Mouse (Mus musculus): Measurements from ENCODE around the gene Gm26938. TPM values are rescaled to one million over a fixed set of nuclear protein-coding genes. Genes with fewer than 3 reads are reported as not detected.

The Gm26938 gene
- polyA plus RNA-seq, 1 experiment, result not detected

DNA sequence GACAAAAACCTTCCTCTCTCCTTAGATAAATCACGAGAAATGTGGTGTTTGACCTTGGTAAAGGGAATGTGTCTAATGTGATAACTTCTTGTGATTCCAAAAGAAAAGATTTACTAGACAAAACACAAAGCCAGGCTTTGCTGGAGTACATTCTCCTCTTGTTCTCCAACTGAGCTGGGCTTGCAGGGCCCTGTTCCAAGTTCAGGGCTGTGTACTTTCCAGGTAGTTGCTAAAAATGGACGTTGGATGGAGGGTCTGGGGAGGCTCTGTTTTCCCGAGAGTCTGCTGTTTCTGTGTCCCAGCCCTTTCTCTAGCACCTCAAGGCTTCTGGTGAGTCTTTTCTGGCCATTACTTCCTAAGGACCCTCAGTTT is 33.3 kb downstream of the Gm26938 start:
- 59% methylated on average over 3 of the region's 3 CpGs for WGBS
- TF ChIP-seq CTCF (IDR thresholded peaks at IDR 0.05; ENCODE audit: insufficient read depth, low read depth, low read length) (no peak), POLR2A (IDR thresholded peaks at IDR 0.05; ENCODE audit: insufficient read depth, low read depth, low read length) (no peak)
- H3K4me1 ChIP-seq (ENCODE audit: control insufficient read depth, insufficient read depth, low read length), result peaks cover 34% of the 10 kb centered on the region
- H3K27ac ChIP-seq (ENCODE audit: insufficient read depth, low read depth, low read length), result no peak overlapping the region
- no peak overlapping the region for H3K4me3 ChIP-seq (ENCODE audit: insufficient read depth, low read depth, low read length)

DNA sequence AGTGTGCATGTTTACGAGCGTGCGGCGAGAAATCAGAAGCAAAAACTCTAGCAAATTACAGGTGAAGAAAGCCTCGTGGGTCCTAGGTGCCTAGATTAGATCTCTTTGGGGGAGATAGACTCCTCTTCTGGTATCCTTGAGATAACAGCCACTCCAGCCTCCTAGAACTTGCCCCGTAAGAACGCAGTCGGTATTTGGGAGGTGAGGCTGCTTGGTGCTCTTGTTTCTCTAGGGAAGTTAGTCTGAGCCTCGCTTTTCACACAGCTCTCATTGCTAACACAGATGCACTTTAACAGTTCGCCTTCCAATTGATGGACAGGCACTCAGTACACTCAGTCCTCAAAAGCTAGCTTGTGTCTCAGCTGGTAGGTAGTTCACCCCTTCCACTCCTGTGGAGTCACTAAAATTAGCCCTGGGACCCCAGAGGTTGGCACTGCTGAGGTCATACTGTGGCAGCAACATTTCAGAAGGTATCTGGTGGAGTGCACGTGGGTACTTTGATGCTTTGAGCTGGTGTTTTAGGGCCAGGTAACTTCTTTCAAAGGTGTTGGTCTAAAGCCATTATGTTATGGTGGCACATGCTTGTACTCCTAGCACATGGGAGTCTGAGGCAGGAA is 33.9 kb downstream of the Gm26938 start:
- peaks cover 27% of the 10 kb centered on the region for H3K4me1 ChIP-seq (ENCODE audit: control insufficient read depth, insufficient read depth, low read length)
- H3K27ac ChIP-seq (ENCODE audit: insufficient read depth, low read depth, low read length), result no peak overlapping the region
- WGBS, result 17% methylated on average over 11 of the region's 11 CpGs

DNA sequence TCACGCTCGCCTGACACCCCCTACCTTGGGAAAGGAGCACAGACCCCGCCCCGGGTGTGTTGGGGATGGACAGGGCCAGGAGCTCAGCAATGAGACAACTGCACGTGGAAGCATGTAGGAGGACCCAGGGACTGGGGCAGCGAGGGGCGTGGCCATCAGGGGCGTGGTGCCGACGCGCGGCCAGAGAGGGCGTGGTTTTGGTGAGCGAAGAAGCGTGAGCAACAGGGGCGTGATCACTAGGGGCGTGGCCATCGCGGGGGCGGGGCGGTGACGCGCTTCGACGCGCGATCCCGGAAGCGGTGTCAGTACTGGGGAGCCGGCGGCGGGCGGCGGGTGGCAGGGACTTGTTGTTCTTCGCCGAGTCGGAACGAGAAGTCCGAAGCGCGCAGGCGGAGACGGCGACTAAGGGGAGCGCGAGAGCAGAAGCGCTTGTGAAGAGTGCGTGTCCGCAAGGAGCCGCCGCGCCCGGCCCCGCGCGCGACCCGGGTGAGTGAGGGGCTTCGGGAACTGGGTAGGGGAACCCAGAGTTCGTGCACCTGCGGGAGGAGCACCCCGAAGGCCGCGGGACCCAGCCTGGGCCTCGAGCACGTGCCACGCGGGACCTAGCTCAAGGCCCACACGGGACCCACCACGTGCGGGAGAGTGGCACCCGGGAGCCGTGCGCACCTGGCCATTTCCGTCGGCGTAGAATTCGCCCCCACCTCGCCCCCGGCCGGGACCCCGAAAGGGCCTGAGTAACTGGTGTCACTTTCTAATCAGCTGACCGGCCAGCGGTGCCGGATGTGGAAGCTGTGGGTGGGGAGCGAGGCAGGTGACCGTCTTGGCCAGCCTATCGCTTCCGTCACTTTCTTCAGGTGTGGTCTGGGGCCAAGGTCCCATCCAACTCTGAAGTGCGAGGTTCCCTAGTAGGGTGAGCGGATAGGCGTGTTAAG is 34.7 kb downstream of the Gm26938 start, which contains the start of gene Mafk:
Gene Mafk, plus strand, starts transcription at position 287 of the 932 bp plus-strand sequence.
- H3K4me3 ChIP-seq (ENCODE audit: insufficient read depth, low read depth, low read length), result peak within 1 kb of the TSS; percentile 58
- TF ChIP-seq POLR2A (IDR thresholded peaks at IDR 0.05; ENCODE audit: insufficient read depth, low read depth, low read length) (0 out of 2 replicates have a peak, but pooled peaks have one; percentile 46), CTCF (IDR thresholded peaks at IDR 0.05; ENCODE audit: insufficient read depth, low read depth, low read length) (no peak)
- under 1% methylated on average over 92 of the region's 92 CpGs for WGBS
- no peak within 1 kb of the TSS for H3K27ac ChIP-seq (ENCODE audit: insufficient read depth, low read depth, low read length)
- H3K4me1 ChIP-seq (ENCODE audit: control insufficient read depth, insufficient read depth, low read length), result peaks cover 19% of the 10 kb centered on the region

More for the DNA sequence above, 33.9 kb downstream of the Gm26938 start:
- peak overlapping the region; percentile 58 for H3K4me3 ChIP-seq (ENCODE audit: insufficient read depth, low read depth, low read length)
- TF ChIP-seq POLR2A (IDR thresholded peaks at IDR 0.05; ENCODE audit: insufficient read depth, low read depth, low read length) (no peak), CTCF (IDR thresholded peaks at IDR 0.05; ENCODE audit: insufficient read depth, low read depth, low read length) (no peak)

DNA sequence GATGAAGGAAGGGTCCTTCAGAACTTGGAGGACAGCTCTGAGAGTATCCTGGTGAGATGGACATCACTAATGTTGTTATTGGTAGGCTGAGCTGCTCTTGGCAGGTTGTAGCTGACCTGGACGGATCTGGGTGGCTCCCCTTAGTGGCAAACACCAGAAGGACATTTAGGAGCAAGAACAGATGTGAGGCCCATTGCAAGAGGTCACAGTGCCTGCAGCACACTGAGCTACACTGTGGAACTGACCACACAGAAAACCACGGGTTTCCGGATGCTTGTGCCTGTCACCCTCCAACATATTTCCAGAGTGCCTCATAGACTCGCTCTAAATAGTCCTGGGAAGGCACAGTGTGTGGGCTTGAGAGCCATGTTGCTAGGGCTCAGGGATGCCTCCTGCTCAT is 36.7 kb downstream of the Gm26938 start:
- TF ChIP-seq CTCF (IDR thresholded peaks at IDR 0.05; ENCODE audit: insufficient read depth, low read depth, low read length) (no peak), POLR2A (IDR thresholded peaks at IDR 0.05; ENCODE audit: insufficient read depth, low read depth, low read length) (no peak)
- no peak overlapping the region for H3K27ac ChIP-seq (ENCODE audit: insufficient read depth, low read depth, low read length)
- H3K4me3 ChIP-seq (ENCODE audit: insufficient read depth, low read depth, low read length), result no peak overlapping the region
- H3K4me1 ChIP-seq (ENCODE audit: control insufficient read depth, insufficient read depth, low read length), result peaks cover 8% of the 10 kb centered on the region
- WGBS, result 55% methylated on average over 4 of the region's 4 CpGs

DNA sequence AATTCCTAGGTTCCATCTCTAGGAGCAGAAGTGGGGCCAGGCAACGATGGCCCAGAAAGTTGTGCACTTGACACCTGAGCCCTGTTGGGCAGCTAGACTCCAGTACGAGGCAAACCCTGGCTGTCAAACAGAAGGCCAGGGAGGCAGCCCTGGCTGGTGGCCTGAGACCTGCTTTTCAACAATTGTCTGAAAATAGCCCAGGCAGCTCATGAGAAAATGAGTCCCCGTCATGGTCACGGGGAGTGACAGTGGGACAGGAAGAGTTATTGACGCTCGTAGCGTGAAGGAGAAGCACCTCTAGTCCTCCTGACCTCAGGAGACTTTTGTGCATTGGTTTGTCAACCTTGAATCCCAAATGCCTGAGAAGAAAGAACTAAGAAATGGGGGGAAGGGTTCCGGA is 44.8 kb downstream of the Gm26938 start:
- Histone ChIP-seq H3K4me1 (ENCODE audit: control insufficient read depth, insufficient read depth, low read length) (no peaks in the 10 kb centered on the region), H3K4me3 (ENCODE audit: insufficient read depth, low read depth, low read length) (no peak overlapping the region), H3K27ac (ENCODE audit: insufficient read depth, low read depth, low read length) (no peak overlapping the region)
- no peak for TF ChIP-seq CTCF (IDR thresholded peaks at IDR 0.05; ENCODE audit: insufficient read depth, low read depth, low read length)
- WGBS, result 82% methylated on average over 8 of the region's 8 CpGs

DNA sequence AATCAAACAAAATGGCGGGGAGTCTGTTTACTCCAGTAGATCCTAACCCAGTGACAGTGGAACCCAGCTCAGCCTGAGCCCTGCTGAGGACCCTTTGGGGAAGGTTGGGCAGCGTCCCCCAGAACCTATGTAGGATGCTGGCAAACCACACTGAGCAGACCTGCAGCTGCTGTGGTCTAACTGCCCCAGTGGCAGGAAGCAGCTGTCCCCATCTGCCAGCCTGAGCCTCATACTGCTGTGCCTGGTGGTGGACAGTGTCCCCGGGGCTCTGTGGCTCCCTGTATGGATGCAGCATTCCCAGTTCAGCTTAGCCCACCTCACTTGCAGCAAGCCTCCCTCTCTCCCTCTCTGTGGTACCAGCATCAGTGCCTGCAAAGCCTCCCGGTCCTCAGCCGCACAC is 49.2 kb downstream of the Gm26938 start:
- Histone ChIP-seq H3K4me1 (ENCODE audit: control insufficient read depth, insufficient read depth, low read length) (peaks cover 11% of the 10 kb centered on the region), H3K27ac (ENCODE audit: insufficient read depth, low read depth, low read length) (no peak overlapping the region), H3K4me3 (ENCODE audit: insufficient read depth, low read depth, low read length) (no peak overlapping the region)
- no peak for TF ChIP-seq CTCF (IDR thresholded peaks at IDR 0.05; ENCODE audit: insufficient read depth, low read depth, low read length)
- no peak for TF ChIP-seq POLR2A (IDR thresholded peaks at IDR 0.05; ENCODE audit: insufficient read depth, low read depth, low read length)
- WGBS, result 80% methylated on average over 5 of the region's 5 CpGs

DNA sequence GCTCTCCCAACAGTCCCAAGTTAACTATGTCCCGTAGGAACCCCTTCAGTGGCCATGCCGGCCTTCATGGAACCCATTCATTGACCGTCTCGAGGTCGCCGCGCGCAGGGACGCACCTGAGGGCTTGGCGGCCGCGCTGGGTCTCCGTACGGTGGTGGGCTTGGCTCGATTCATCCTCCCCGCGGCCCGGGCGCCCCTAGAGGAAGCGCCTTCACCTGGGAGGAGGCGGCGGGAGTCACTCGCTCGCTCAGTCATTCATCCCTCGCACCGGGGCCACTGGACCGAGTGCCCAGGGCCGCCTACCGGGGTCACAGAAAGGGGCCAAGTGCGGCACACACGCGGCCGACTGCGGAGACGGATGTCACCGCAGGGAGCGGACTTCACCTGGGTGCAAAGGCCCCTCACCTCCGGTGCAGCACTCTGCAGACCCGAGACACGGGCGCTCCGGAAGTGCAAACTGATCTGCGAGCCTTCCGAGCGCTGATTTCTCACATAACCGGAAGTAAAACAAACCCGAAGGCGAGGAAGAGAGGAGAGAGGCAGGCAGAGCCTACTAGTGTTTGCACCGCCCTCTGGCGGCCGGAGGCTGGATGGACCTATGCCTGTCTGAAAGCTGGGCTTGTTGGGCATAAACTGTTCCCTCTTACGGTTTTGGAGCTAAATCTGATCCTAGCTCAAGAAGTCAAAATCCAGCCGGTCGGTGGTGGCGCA is 50.8 kb downstream of the Gm26938 start, which contains the start of gene Ints1:
Gene Ints1, minus strand, starts transcription at position 459 of the 711 bp plus-strand sequence.
- H3K4me3 ChIP-seq (ENCODE audit: insufficient read depth, low read depth, low read length), result peak within 1 kb of the TSS; percentile 79
- peak; percentile 58 for TF ChIP-seq POLR2A (IDR thresholded peaks at IDR 0.05; ENCODE audit: insufficient read depth, low read depth, low read length)
- peak; percentile 78 for TF ChIP-seq CTCF (IDR thresholded peaks at IDR 0.05; ENCODE audit: insufficient read depth, low read depth, low read length)
- H3K27ac ChIP-seq (ENCODE audit: insufficient read depth, low read depth, low read length), result no peak within 1 kb of the TSS
- under 1% methylated on average over 55 of the region's 55 CpGs for WGBS
- H3K4me1 ChIP-seq (ENCODE audit: control insufficient read depth, insufficient read depth, low read length), result peaks cover 11% of the 10 kb centered on the region

DNA sequence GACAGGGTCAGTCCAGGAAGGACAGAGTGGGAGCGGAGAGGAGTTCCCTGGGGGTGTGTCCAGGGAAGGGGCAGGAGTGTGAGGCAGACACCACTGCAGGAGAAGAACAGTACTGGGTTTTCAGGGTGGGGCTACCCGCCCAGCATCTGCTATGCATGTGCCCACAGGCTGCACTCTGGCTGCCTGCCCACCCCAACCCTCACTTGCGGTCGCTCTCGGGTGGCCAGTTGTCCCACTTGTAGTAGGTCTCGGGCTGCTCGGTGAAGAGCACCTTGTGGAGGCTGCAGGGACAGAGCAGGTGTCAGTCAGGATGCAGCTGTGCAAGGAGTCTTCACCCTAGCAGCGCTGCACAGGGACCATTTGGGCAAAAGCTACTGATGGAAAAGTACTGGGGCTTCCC is 58.0 kb downstream of the Gm26938 start:
- Histone ChIP-seq H3K27ac (ENCODE audit: insufficient read depth, low read depth, low read length) (no peak overlapping the region), H3K4me1 (ENCODE audit: control insufficient read depth, insufficient read depth, low read length) (no peaks in the 10 kb centered on the region), H3K4me3 (ENCODE audit: insufficient read depth, low read depth, low read length) (no peak overlapping the region)
- TF ChIP-seq POLR2A (IDR thresholded peaks at IDR 0.05; ENCODE audit: insufficient read depth, low read depth, low read length), result no peak
- TF ChIP-seq CTCF (IDR thresholded peaks at IDR 0.05; ENCODE audit: insufficient read depth, low read depth, low read length), result no peak
- 91% methylated on average over 8 of the region's 8 CpGs for WGBS

Data from olfactory bulb, adult 2 months (tissue).